Mouse (Mus musculus) embryonic fibroblast, embryonic 13.5 days (primary cell): Measurements from ENCODE around the gene Stk4. TPM values are rescaled to one million over a fixed set of nuclear protein-coding genes. Genes with fewer than 3 reads are reported as not detected.

Source experiments
- H3K27ac ChIP-seq: 2 replicates; pipeline ENCODE4 v1.5.1; 2012; ENCODE audit warnings: low read length, control low read depth, inconsistent platforms; ENCODE audit not compliant: insufficient read depth
- H3K4me1 ChIP-seq: 2 replicates; pipeline ENCODE4 v1.6.1; 2011; ENCODE audit warnings: low read length; ENCODE audit not compliant: control insufficient read depth, insufficient read depth
- H3K4me3 ChIP-seq: 2 replicates; pipeline ENCODE4 v1.5.1; 2011; ENCODE audit warnings: mild to moderate bottlenecking, control low read depth, low read length; ENCODE audit not compliant: insufficient read depth
- CTCF ChIP-seq: IDR thresholded peaks from 2 replicates; pipeline ENCODE4 v1.5.1; 2011; ENCODE audit warnings: mild to moderate bottlenecking, control low read depth, low read length, moderate library complexity, borderline replicate concordance; ENCODE audit not compliant: insufficient read depth
- POLR2A ChIP-seq: IDR thresholded peaks from 2 replicates; pipeline ENCODE4 v1.6.1; 2011; ENCODE audit warnings: low read depth, mild to moderate bottlenecking, control low read depth, low read length, moderate library complexity
- polyA plus RNA-seq: library from polyadenylated mRNA; stranded (reverse); fragments of >200 nt; gene quantifications from 2 replicates; pipeline ENCODE4 v1.2.4, GENCODE M21; 2011; ENCODE audit warnings: low read depth; ENCODE audit not compliant: missing spikeins, insufficient read length

Stk4 gene
- polyA plus RNA-seq, 1 experiment, result 24.0 TPM

GRCm38 (mm10) chr2:164164941-164165340, 94.8 kb downstream of the Stk4 start:
- H3K27ac ChIP-seq, result no peak overlapping the region
- H3K4me1 ChIP-seq, result no peaks in the 10 kb centered on the region
- no peak for TF ChIP-seq CTCF
- TF ChIP-seq POLR2A, result no peak
- H3K4me3 ChIP-seq, result no peak overlapping the region

- Histone ChIP-seq H3K27ac (no peak overlapping the region), H3K4me1 (no peaks in the 10 kb centered on the region), H3K4me3 (no peak overlapping the region)
- TF ChIP-seq POLR2A (no peak), CTCF (no peak)
Measured at GRCm38 (mm10) chr2:164167752-164168570, 97.8 kb downstream of the Stk4 start.

GRCm38 (mm10) chr2:164168571-164168946, 98.4 kb downstream of the Stk4 start:
- Histone ChIP-seq H3K4me3 (no peak overlapping the region), H3K27ac (no peak overlapping the region), H3K4me1 (no peaks in the 10 kb centered on the region)
- TF ChIP-seq POLR2A (no peak), CTCF (no peak)

GRCm38 (mm10) chr2:164170326-164170725, 100.2 kb downstream of the Stk4 start:
- TF ChIP-seq POLR2A, result no peak
- TF ChIP-seq CTCF, result no peak
- H3K4me3 ChIP-seq, result no peak overlapping the region
- no peak overlapping the region for H3K27ac ChIP-seq

GRCm38 (mm10) chr2:164170902-164171301, 100.8 kb downstream of the Stk4 start, which contains the start of gene Kcns1:
Gene Kcns1, minus strand, starts transcription at chr2:164171113.
- H3K4me3 ChIP-seq, result peak within 1 kb of the TSS; percentile 12; the same call in 1 of the 2 replicates
- no peak within 1 kb of the TSS for H3K27ac ChIP-seq
- no peak for TF ChIP-seq CTCF
- TF ChIP-seq POLR2A, result no peak
- peaks cover 5% of the 10 kb centered on the region for H3K4me1 ChIP-seq

More at GRCm38 (mm10) chr2:164170326-164170725, 100.2 kb downstream of the Stk4 start:
- H3K4me1 ChIP-seq, result peaks cover 5% of the 10 kb centered on the region

- no peak overlapping the region for H3K4me3 ChIP-seq
- H3K27ac ChIP-seq, result no peak overlapping the region
- H3K4me1 ChIP-seq, result peaks cover 5% of the 10 kb centered on the region
- TF ChIP-seq CTCF (no peak), POLR2A (no peak)
Measured at GRCm38 (mm10) chr2:164173394-164173793, 103.3 kb downstream of the Stk4 start.

GRCm38 (mm10) chr2:164174649-164175395, 104.7 kb downstream of the Stk4 start:
- peaks cover 5% of the 10 kb centered on the region for H3K4me1 ChIP-seq
- no peak overlapping the region for H3K4me3 ChIP-seq
- peak overlapping the region; percentile 60 for H3K27ac ChIP-seq
- TF ChIP-seq POLR2A (no peak), CTCF (no peak)

GRCm38 (mm10) chr2:164175850-164176249, 105.7 kb downstream of the Stk4 start:
- no peak for TF ChIP-seq CTCF
- no peak for TF ChIP-seq POLR2A
- H3K4me3 ChIP-seq, result no peak overlapping the region
- H3K27ac ChIP-seq, result no peak overlapping the region
- H3K4me1 ChIP-seq, result peaks cover 5% of the 10 kb centered on the region

GRCm38 (mm10) chr2:164177831-164178230, 107.7 kb downstream of the Stk4 start:
- TF ChIP-seq POLR2A (no peak), CTCF (no peak)
- peaks cover 5% of the 10 kb centered on the region for H3K4me1 ChIP-seq
- no peak overlapping the region for H3K27ac ChIP-seq
- no peak overlapping the region for H3K4me3 ChIP-seq

- Histone ChIP-seq H3K27ac (no peak overlapping the region), H3K4me1 (no peaks in the 10 kb centered on the region; the same call in 1 of the 2 replicates), H3K4me3 (no peak overlapping the region)
- no peak for TF ChIP-seq POLR2A
- 0 out of 2 replicates have a peak, but pooled peaks have one; percentile 13 for TF ChIP-seq CTCF
Measured at GRCm38 (mm10) chr2:164180124-164180523, 110.0 kb downstream of the Stk4 start.
